Mouse (Mus musculus) brain, embryonic 14.5 days (tissue): Measurements from ENCODE around the gene Tsen34.

ENCODE experiments used
- CTCF ChIP-seq: fragments of 200-500 bp; IDR thresholded peaks from 2 replicates; pipeline ENCODE4 v1.5.1; 2012; ENCODE audit warnings: inconsistent platforms, mild to moderate bottlenecking, moderate library complexity, borderline replicate concordance; ENCODE audit not compliant: insufficient read depth, insufficient read length; ENCODE audit errors: extremely low read depth
- POLR2A ChIP-seq: fragments of 200-500 bp; IDR thresholded peaks from 2 replicates; pipeline ENCODE4 v1.6.1; 2012; ENCODE audit warnings: mild to moderate bottlenecking, inconsistent platforms, borderline replicate concordance; ENCODE audit not compliant: poor library complexity, insufficient read depth, insufficient read length, severe bottlenecking; ENCODE audit errors: extremely low read depth

DNA sequence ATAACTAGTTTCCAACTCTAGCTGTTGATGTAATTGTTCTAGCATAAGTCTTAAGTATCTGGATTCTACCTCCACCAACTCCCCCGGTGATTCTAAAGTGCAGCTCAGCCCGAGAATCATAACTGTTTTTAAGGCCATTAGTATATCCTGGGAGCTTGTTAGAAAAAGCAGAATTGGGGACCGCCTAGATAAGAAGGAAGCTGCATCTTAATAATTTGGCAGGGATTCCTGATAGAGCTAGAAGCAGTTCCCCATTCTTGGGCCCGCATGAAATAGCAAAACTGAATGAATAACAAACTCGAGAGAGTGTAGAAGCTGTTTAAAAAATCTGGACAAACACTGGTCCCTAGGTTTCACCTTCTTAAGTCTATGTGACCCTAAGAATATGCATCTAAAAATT is 49.3 kb upstream of the Tsen34 start:
- no peak for TF ChIP-seq CTCF
- TF ChIP-seq POLR2A, result no peak
